Mouse (Mus musculus) spleen, adult 2 months (tissue): ENCODE results near the gene Grm4. TPM values are rescaled to one million over a fixed set of nuclear protein-coding genes. Genes with fewer than 3 reads are reported as not detected.

Experiments used
- DNase-seq, 2 experiments: peaks; one replicate each; pipeline versions ENCODE4 v3.0.0 to v3.0.0-alpha.2; 2012 to 2021; ENCODE audit warnings: low spot score in 2 of 2, low read depth in 1 of 2
- H3K27ac ChIP-seq: fragments of 200-500 bp; 2 replicates; pipeline ENCODE4 v1.5.1; 2012; ENCODE audit warnings: low read length, inconsistent platforms; ENCODE audit not compliant: insufficient read depth
- H3K27me3 ChIP-seq: fragments of 200-500 bp; 2 replicates; pipeline ENCODE4 v1.6.1; 2012; ENCODE audit warnings: mild to moderate bottlenecking, moderate library complexity, low read length, inconsistent platforms; ENCODE audit not compliant: control insufficient read depth, insufficient read depth
- H3K36me3 ChIP-seq: fragments of 200-500 bp; 2 replicates; pipeline ENCODE4 v1.6.1; 2012; ENCODE audit warnings: mild to moderate bottlenecking, low read length, inconsistent platforms; ENCODE audit not compliant: control insufficient read depth, insufficient read depth
- H3K4me1 ChIP-seq: fragments of 200-500 bp; 2 replicates; pipeline ENCODE4 v1.6.1; 2011; ENCODE audit warnings: inconsistent platforms; ENCODE audit not compliant: control insufficient read depth, insufficient read depth, insufficient read length
- H3K4me3 ChIP-seq: fragments of 200-500 bp; 2 replicates; pipeline ENCODE4 v1.5.1; 2011; ENCODE audit warnings: mild to moderate bottlenecking, inconsistent platforms; ENCODE audit not compliant: insufficient read depth, insufficient read length; ENCODE audit errors: extremely low read depth
- CTCF ChIP-seq: fragments of 200-500 bp; IDR thresholded peaks from 2 replicates; pipeline ENCODE4 v1.5.1; 2011; ENCODE audit warnings: mild to moderate bottlenecking, inconsistent platforms; ENCODE audit not compliant: insufficient read depth, insufficient read length, insufficient replicate concordance; ENCODE audit errors: extremely low read depth
- POLR2A ChIP-seq: fragments of 200-500 bp; IDR thresholded peaks from 2 replicates; pipeline ENCODE4 v1.6.1; 2011; ENCODE audit warnings: low read depth, low read length, inconsistent platforms
- WGBS: fragments of 180-500 bp; shearing (Covaris S2); methylation state at CpG from one replicate; pipeline ENCODE4 v1.1.7; 2018; 5-methylcytosine and 5-hydroxymethylcytosine counted together
- polyA plus RNA-seq: library from polyadenylated mRNA; depleted of rRNA; stranded (reverse); fragments of >200 nt; gene quantifications from 2 replicates; pipeline ENCODE4 v1.2.3, GENCODE M21; 2012

Grm4 gene
- polyA plus RNA-seq, 1 experiment = 0.11 TPM

- no peak for DNase-seq
- Histone ChIP-seq H3K27me3 (no peaks in the 10 kb centered on the region), H3K4me1 (no peaks in the 10 kb centered on the region), H3K4me3 (no peak overlapping the region), H3K27ac (no peak overlapping the region), H3K36me3 (no peaks in the 10 kb centered on the region)
- TF ChIP-seq POLR2A = no peak
- no peak for TF ChIP-seq CTCF
- 55% methylated on average over 14 of the region's 14 CpGs for WGBS
These were observed 18.9 kb downstream of the Grm4 start for GRCm38 (mm10) chr17:27502288-27502687.

GRCm38 (mm10) chr17:27501331-27502251 is 19.6 kb downstream of the Grm4 start:
- H3K36me3 ChIP-seq = no peaks in the 10 kb centered on the region
- TF ChIP-seq POLR2A (no peak), CTCF (no peak)
- H3K27ac ChIP-seq = no peak overlapping the region
- 15% methylated on average over 18 of the region's 18 CpGs for WGBS
- H3K4me3 ChIP-seq = no peak overlapping the region
- no peaks in the 10 kb centered on the region for H3K27me3 ChIP-seq
- no peaks in the 10 kb centered on the region for H3K4me1 ChIP-seq
- DNase-seq = peak in 1 of 2 experiments; percentile 14

DNA sequence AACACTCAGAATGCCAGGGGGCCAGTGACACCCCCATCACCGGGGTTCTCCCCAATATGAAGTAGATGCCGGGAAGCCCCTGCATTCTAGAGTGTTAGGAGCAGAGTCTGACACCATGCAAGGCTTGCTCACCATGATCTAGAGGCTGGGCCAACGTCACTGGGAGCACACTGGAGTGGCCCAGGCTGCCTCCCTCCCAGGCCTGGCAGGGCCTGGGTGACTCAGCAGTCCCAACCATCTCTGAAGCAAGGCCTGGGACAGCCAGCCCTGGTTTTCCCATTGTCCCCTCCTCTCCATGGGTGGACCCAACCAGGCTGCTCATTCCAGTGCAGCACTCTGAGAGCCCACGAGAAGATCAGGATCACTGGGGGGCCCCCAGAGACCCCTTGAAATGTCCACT is 20.4 kb downstream of the Grm4 start:
- no peak for DNase-seq
- 60% methylated on average over 4 of the region's 4 CpGs for WGBS
- H3K4me3 ChIP-seq = no peak overlapping the region
- H3K4me1 ChIP-seq = no peaks in the 10 kb centered on the region
- no peaks in the 10 kb centered on the region for H3K27me3 ChIP-seq
- no peak for TF ChIP-seq POLR2A
- no peak for TF ChIP-seq CTCF
- H3K27ac ChIP-seq = no peak overlapping the region
- no peaks in the 10 kb centered on the region for H3K36me3 ChIP-seq

DNA sequence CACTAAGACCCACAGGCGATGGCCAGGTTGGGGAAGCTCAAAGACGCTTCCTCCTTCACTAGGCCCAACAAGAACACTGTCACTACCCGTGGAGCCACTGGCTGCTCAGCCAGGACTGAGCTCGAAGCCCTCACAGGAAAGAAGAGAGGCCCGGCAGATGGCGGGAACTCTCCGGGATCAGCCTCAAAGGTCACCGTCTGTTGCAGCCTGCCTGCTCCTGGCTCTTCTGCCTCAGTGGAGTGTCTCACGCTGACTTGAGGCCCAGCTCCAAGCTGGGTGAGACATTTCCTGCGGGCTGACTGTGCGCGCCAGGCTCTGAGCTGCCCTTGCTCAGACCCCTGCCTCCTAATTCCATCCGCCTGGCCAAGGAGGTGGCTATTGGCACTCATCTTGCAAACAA is 22.1 kb downstream of the Grm4 start:
- TF ChIP-seq CTCF (no peak), POLR2A (no peak)
- WGBS = 70% methylated on average over 13 of the region's 13 CpGs
- Histone ChIP-seq H3K27me3 (no peaks in the 10 kb centered on the region), H3K27ac (no peak overlapping the region), H3K4me3 (no peak overlapping the region), H3K4me1 (no peaks in the 10 kb centered on the region), H3K36me3 (no peaks in the 10 kb centered on the region)
- DNase-seq = no peak

DNA sequence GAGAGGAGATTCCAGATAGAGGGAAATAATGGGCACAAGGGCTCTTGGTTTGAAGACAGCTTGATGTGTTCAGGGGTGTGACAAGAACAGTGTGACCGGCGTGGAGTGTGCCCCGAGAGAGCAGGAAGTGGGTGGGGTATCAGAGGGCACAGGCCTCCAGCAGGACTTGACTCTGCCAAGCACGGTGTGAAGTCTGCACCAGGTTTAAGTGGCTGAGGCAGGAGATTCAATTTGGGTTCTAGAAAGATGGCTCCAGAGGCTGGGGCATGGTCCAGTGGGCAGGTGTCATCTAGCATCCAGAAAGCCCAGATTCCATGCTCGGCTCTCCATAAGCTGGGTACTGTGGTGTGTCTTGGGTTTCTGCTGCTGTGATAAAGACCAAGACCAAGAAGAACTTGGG is 23.4 kb downstream of the Grm4 start:
- Histone ChIP-seq H3K4me1 (no peaks in the 10 kb centered on the region), H3K27ac (no peak overlapping the region), H3K4me3 (no peak overlapping the region), H3K36me3 (no peaks in the 10 kb centered on the region), H3K27me3 (no peaks in the 10 kb centered on the region)
- no peak for DNase-seq
- WGBS = 22% methylated on average over 5 of the region's 5 CpGs
- no peak for TF ChIP-seq CTCF
- no peak for TF ChIP-seq POLR2A

- H3K36me3 ChIP-seq = no peaks in the 10 kb centered on the region
- H3K27me3 ChIP-seq = no peaks in the 10 kb centered on the region
- 80% methylated on average over 7 of the region's 7 CpGs for WGBS
- no peak overlapping the region for H3K4me3 ChIP-seq
- no peak for TF ChIP-seq POLR2A
- TF ChIP-seq CTCF = no peak
- DNase-seq = no peak
- H3K27ac ChIP-seq = no peak overlapping the region
- H3K4me1 ChIP-seq = no peaks in the 10 kb centered on the region
These were observed 26.1 kb downstream of the Grm4 start for GRCm38 (mm10) chr17:27495008-27495540.

DNA sequence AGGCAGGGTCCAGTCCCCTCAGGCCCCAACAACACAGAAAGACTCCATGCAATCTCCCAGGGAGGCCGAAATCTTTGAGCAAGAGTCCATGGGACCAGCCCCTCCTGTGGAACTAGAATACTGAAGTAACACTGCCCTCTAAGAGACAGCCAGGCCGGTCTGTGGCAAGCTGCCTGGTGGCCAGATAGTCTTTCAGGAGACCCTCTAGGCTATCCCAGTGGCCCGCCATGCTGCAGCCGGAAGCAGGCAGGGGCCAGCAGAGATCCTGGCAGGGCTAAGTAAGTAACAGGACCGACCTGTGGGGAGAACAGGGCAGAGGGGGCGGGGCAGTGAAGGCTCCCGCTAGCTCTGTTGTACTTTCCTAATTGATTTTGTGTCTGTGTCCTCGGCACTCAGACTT is 27.2 kb downstream of the Grm4 start:
- TF ChIP-seq POLR2A (no peak), CTCF (no peak)
- DNase-seq = no peak
- WGBS = 84% methylated on average over 8 of the region's 8 CpGs
- no peak overlapping the region for H3K27ac ChIP-seq
- H3K27me3 ChIP-seq = no peaks in the 10 kb centered on the region
- H3K4me3 ChIP-seq = no peak overlapping the region
- H3K4me1 ChIP-seq = no peaks in the 10 kb centered on the region
- no peaks in the 10 kb centered on the region for H3K36me3 ChIP-seq
